Mouse (Mus musculus): ENCODE measurements around the gene Flrt2.

GRCm38 (mm10) chr12:95790146-95790545 lies 98.1 kb downstream of the Flrt2 start:
- TF ChIP-seq POLR2A (IDR thresholded peaks at IDR 0.05; ENCODE audit: control insufficient read depth, low read depth, low read length) (no peak), CTCF (IDR thresholded peaks at IDR 0.05; ENCODE audit: control insufficient read depth, insufficient read depth, insufficient replicate concordance, low read depth, low read length) (no peak)

All from testis, adult 2 months (tissue).